Mouse (Mus musculus): ENCODE data around the gene Sfmbt1.
"Not testable (repeated sequence)": the region's sequence is repeated elsewhere in the genome, so short reads cannot be mapped to it uniquely, and the experiment has no call there.

- not testable (repeated sequence) for TF ChIP-seq EP300 (IDR thresholded peaks at IDR 0.05; ENCODE audit: low read depth in 1 of 2, low read length in 2 of 2); JUND (IDR thresholded peaks at IDR 0.05; ENCODE audit: low read depth, low read length); CHD2 (IDR thresholded peaks at IDR 0.05; ENCODE audit: low read length); RAD21 (IDR thresholded peaks at IDR 0.05; ENCODE audit: low read depth, low read length)
Observed at GRCm38 (mm10) chr14:30718696-30719095, 4.0 kb downstream of the Sfmbt1 start.

Data from MEL (cell line).